Mouse (Mus musculus) limb, embryonic 13.5 days (tissue): ENCODE results near the gene Cct7. TPM values are rescaled to one million over a fixed set of nuclear protein-coding genes. Genes with fewer than 3 reads are reported as not detected.
A peak's percentile ranks its signal among the peaks of the same experiment; 100 is the strongest.

ENCODE experiments used
- ATAC-seq: fragments of 200-750 bp; cut with Nextera tagmentation; 2 replicates; pipeline ENCODE4 v1.8.0; 2017; ENCODE audit warnings: low read depth, moderate number of reproducible peaks, moderate TSS enrichment; ENCODE audit not compliant: low FRiP score
- H3K27ac ChIP-seq: fragments of 300-500 bp; sonication (generic); 2 replicates; pipeline ENCODE4 v1.5.1; 2015; ENCODE audit warnings: inconsistent platforms, mild to moderate bottlenecking, moderate library complexity
- H3K27me3 ChIP-seq: fragments of 300-500 bp; sonication (generic); 2 replicates; pipeline ENCODE4 v1.6.1; 2015; ENCODE audit warnings: mild to moderate bottlenecking, inconsistent platforms
- H3K36me3 ChIP-seq: fragments of 300-500 bp; sonication (generic); 2 replicates; pipeline ENCODE4 v1.6.1; 2015; ENCODE audit warnings: inconsistent platforms, mild to moderate bottlenecking, moderate library complexity
- H3K4me1 ChIP-seq: fragments of 300-500 bp; sonication (generic); 2 replicates; pipeline ENCODE4 v1.6.1; 2015; ENCODE audit warnings: inconsistent platforms
- H3K4me2 ChIP-seq: fragments of 300-500 bp; sonication (generic); replicated peaks from 2 replicates; pipeline ENCODE4 v1.6.1; 2015; ENCODE audit warnings: inconsistent platforms, mild to moderate bottlenecking, moderate library complexity
- H3K4me3 ChIP-seq: fragments of 300-500 bp; sonication (generic); 2 replicates; pipeline ENCODE4 v1.5.1; 2015; ENCODE audit warnings: moderate library complexity, mild to moderate bottlenecking, inconsistent platforms
- H3K9ac ChIP-seq: fragments of 300-500 bp; sonication (generic); 2 replicates; pipeline ENCODE4 v1.6.1; 2015; ENCODE audit warnings: mild to moderate bottlenecking, inconsistent platforms
- H3K9me3 ChIP-seq: fragments of 300-500 bp; sonication (generic); 2 replicates; pipeline ENCODE4 v1.6.1; 2016; ENCODE audit warnings: inconsistent platforms
- WGBS: fragments of 180-500 bp; shearing (Covaris S2); methylation state at CpG from one replicate; pipeline ENCODE4 v1.1.7; 2015; 5-methylcytosine and 5-hydroxymethylcytosine counted together
- polyA plus RNA-seq: library from polyadenylated mRNA; unstranded; fragments of >200 nt; fragmentation: Nextera tagmentation; extraction: Ambion mirVana; gene quantifications from 2 replicates; pipeline ENCODE4 v1.2.1, GENCODE M21; 2015

The Cct7 gene
- polyA plus RNA-seq, result 493 and 494 TPM in 2 replicates

DNA sequence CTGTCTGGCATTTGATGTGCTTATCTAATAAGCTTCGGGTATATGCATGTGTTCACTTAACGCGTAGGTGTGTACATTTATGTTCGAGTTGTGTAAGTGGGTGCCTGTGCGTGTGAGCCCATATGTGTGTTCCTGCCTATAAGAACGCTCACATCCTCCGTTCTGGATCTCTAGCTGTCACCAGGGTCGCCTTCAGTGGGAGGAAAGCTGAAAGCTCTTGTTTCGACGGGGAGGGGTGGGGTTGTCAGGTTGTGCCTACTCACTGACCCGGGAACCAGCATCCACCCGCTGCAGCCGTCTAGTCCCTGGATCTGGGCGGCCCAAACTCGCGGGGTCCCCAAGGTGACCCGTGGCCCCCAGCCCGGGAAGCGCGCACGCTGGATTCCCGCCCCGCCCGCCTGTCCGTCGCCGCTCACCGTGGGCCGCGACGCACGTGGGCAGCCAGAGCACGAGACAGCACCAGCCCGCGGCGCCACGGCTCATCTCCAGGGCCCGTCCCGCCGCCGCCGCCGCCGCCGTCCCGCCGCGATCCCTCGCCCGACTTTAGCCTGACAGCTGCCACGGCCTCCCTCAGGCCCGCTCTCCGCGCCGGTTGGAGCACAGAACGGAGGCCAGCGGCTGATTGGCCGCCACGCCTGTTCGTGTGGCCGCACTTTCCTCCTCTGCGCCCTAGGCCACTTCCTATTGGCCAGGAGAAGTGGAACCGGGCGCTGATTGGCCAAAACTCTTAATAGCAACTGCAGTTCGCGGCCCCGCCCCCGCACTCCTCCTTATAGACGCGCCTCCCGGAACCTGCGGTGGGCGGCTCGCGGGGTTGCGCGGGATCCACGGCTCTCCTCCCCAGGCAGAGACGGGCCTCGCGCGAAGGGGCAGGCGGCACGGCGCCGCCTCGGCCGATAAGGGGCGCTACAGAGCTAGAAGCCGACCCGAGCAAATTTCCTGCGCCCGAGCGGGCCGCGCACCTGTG, at the start of gene Cct7:
Gene Cct7 (plus strand): TSS at position 818 of the 967 bp plus-strand sequence.
- Histone ChIP-seq H3K4me3 (peak within 1 kb of the TSS; percentile 80), H3K4me1 (peaks cover 36% of the 10 kb centered on the region), H3K27ac (peak within 1 kb of the TSS; percentile 97), H3K27me3 (no peaks in the 10 kb centered on the region), H3K9me3 (no peaks in the 10 kb centered on the region), H3K9ac (peak within 1 kb of the TSS; percentile 96), H3K36me3 (peaks cover 13% of the 10 kb centered on the region), H3K4me2 (peak within 1 kb of the TSS; percentile 94)
- WGBS, result 3% methylated on average over 95 of the region's 96 CpGs
- peak; percentile 94 for ATAC-seq

DNA sequence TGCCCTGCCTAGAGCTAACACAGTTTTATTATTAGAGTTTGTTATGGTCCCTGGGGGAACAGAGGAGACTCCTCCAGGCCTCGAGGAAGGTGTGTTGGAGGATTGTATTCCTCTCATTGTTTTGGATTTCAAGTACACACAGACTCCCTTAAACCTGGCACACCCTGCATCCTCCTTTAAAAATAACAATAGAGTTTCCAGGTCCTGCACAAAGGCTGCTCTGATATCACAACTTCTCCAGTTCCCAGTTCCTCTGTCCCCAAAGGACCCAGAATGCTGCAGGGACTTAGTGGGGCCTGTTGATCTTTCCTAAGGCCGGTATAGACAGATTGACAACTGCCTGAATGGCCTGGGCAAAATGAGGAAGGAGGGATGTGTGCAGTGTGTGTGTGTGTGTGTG, 48.7 kb upstream of the Cct7 start:
- Histone ChIP-seq H3K9me3 (no peaks in the 10 kb centered on the region), H3K27ac (no peak overlapping the region), H3K36me3 (no peaks in the 10 kb centered on the region), H3K27me3 (peaks cover 31% of the 10 kb centered on the region), H3K4me3 (no peak overlapping the region), H3K9ac (no peak overlapping the region), H3K4me1 (no peaks in the 10 kb centered on the region), H3K4me2 (no peak overlapping the region)
- no peak for ATAC-seq
- 52% methylated on average over 2 of the region's 2 CpGs for WGBS

GRCm38 (mm10) chr6:85403039-85403438, 48.3 kb upstream of the Cct7 start:
- WGBS, result 83% methylated on average over 10 of the region's 10 CpGs
- Histone ChIP-seq H3K27me3 (peaks cover 36% of the 10 kb centered on the region), H3K9me3 (no peaks in the 10 kb centered on the region), H3K4me2 (no peak overlapping the region), H3K4me1 (no peaks in the 10 kb centered on the region), H3K9ac (no peak overlapping the region), H3K27ac (no peak overlapping the region), H3K4me3 (no peak overlapping the region), H3K36me3 (no peaks in the 10 kb centered on the region)
- ATAC-seq, result no peak

GRCm38 (mm10) chr6:85409003-85409402, 42.3 kb upstream of the Cct7 start:
- peak overlapping the region; percentile 25 for H3K4me3 ChIP-seq
- H3K36me3 ChIP-seq, result no peaks in the 10 kb centered on the region
- ATAC-seq, result no peak
- peaks cover 7% of the 10 kb centered on the region; the same call in 1 of the 2 replicates for H3K4me1 ChIP-seq
- H3K27me3 ChIP-seq, result peaks cover 62% of the 10 kb centered on the region
- H3K4me2 ChIP-seq, result peak overlapping the region; percentile 50
- H3K9ac ChIP-seq, result peak overlapping the region; percentile 46
- no peaks in the 10 kb centered on the region for H3K9me3 ChIP-seq
- WGBS, result 3% methylated on average over 31 of the region's 31 CpGs
- H3K27ac ChIP-seq, result no peak overlapping the region

DNA sequence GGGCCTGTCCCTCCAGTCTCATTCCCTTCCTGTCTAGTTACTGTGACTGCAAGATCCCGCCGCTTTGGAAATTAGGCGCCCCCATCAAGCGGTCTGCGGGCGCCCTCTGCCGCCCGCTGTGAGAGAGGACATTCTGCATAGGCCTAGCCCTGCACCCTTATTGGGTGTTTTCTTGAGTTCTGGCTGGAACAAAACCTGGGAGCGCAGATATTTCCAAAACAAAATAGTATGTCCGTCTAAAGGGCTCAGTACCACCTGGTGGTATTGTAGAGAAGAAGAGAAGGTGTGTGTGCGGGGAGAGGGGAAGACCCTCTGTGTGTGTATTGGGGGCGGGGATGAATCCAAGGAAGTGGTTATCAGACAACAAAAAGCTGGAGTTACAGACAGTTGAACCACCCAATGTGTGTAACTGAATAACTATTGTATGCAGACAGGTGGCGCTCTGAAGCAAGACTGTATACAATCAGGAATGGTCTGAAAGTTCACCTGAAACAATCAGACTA, 40.5 kb upstream of the Cct7 start:
- Histone ChIP-seq H3K4me3 (no peak overlapping the region), H3K36me3 (no peaks in the 10 kb centered on the region), H3K4me1 (peaks cover 7% of the 10 kb centered on the region; the same call in 1 of the 2 replicates), H3K27me3 (peaks cover 50% of the 10 kb centered on the region), H3K9ac (no peak overlapping the region), H3K27ac (no peak overlapping the region), H3K9me3 (no peaks in the 10 kb centered on the region), H3K4me2 (no peak overlapping the region)
- 11% methylated on average over 13 of the region's 13 CpGs for WGBS
- ATAC-seq, result peak; percentile 81

DNA sequence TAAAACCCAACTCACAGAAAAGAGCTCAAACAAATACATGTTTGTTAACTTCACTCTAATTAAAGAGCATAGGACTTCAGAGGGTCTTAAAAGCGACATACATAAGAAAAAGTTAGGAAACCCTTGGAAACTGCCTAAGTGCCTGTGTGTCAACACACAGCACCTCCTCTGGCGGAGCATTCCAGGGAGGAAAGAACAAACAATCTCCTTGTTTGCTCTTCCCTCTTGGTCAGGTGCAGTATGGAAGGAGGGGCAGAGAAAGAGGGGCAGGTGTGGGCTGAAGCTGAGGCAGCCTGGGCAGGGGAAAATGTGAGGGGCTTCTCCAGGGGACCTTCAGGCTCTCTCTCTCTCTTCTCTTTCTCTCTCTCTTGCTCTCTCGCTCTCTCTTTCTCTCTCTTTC, 35.5 kb upstream of the Cct7 start:
- Histone ChIP-seq H3K9me3 (no peaks in the 10 kb centered on the region), H3K4me3 (no peak overlapping the region), H3K9ac (no peak overlapping the region), H3K27ac (no peak overlapping the region), H3K4me1 (no peaks in the 10 kb centered on the region), H3K27me3 (peaks cover 14% of the 10 kb centered on the region; the same call in 1 of the 2 replicates), H3K36me3 (no peaks in the 10 kb centered on the region), H3K4me2 (no peak overlapping the region)
- ATAC-seq, result no peak
- WGBS, result 41% methylated on average over 3 of the region's 3 CpGs

GRCm38 (mm10) chr6:85419150-85419549, 32.2 kb upstream of the Cct7 start:
- Histone ChIP-seq H3K4me3 (no peak overlapping the region), H3K27me3 (peaks cover 40% of the 10 kb centered on the region), H3K27ac (no peak overlapping the region), H3K9ac (no peak overlapping the region), H3K4me1 (peaks cover 8% of the 10 kb centered on the region), H3K4me2 (no peak overlapping the region), H3K9me3 (no peaks in the 10 kb centered on the region), H3K36me3 (no peaks in the 10 kb centered on the region)
- 86% methylated on average over 2 of the region's 2 CpGs for WGBS
- ATAC-seq, result no peak

DNA sequence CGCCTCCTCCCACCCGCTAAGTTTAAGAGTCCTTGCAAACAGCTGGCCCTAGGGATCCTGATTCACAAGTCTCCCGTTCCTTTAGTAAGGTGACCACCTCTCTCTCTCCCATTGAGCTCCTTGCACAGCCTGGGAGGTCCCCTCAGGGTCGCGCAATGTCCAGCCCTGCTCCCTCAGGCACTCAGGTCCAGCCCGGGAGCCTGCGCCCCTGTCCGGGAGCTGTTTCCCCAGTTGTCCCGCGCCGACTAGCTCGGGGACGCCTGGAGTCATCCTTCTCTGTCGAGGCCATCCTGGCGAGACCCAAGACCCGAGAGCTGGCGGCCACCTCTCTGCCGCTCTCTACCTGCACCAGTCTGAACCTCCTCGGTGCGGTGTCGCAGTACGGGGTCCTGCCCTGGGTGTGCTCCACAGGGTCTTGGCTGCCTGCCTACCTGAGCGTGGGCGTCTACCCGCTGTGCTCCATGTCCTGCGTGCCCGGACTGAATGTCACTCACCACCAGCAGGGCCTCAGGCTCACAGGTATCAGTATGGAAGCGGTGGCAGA, 27.4 kb upstream of the Cct7 start, which contains the start of gene Noto:
Gene Noto (plus strand): TSS at position 51 of the 544 bp plus-strand sequence.
- peak within 1 kb of the TSS; percentile 7; the same call in 1 of the 2 replicates for H3K4me3 ChIP-seq
- no peaks in the 10 kb centered on the region for H3K36me3 ChIP-seq
- 11% methylated on average over 28 of the region's 28 CpGs for WGBS
- ATAC-seq, result no peak
- no peaks in the 10 kb centered on the region for H3K9me3 ChIP-seq
- no peak within 1 kb of the TSS for H3K9ac ChIP-seq
- H3K27me3 ChIP-seq, result peaks cover 60% of the 10 kb centered on the region
- peaks cover 8% of the 10 kb centered on the region for H3K4me1 ChIP-seq
- no peak within 1 kb of the TSS for H3K27ac ChIP-seq
- peak within 1 kb of the TSS; percentile 41 for H3K4me2 ChIP-seq

GRCm38 (mm10) chr6:85431274-85431841, 20.0 kb upstream of the Cct7 start:
- WGBS, result 45% methylated on average over 8 of the region's 8 CpGs
- H3K9ac ChIP-seq, result peak overlapping the region; percentile 84
- peak overlapping the region; percentile 81 for H3K4me2 ChIP-seq
- H3K27me3 ChIP-seq, result peaks cover 15% of the 10 kb centered on the region
- H3K9me3 ChIP-seq, result no peaks in the 10 kb centered on the region
- H3K4me3 ChIP-seq, result peak overlapping the region; percentile 90
- peaks cover 6% of the 10 kb centered on the region for H3K4me1 ChIP-seq
- no peak overlapping the region for H3K27ac ChIP-seq
- ATAC-seq, result peak; percentile 68; the same call in 1 of the 2 replicates
- H3K36me3 ChIP-seq, result no peaks in the 10 kb centered on the region

DNA sequence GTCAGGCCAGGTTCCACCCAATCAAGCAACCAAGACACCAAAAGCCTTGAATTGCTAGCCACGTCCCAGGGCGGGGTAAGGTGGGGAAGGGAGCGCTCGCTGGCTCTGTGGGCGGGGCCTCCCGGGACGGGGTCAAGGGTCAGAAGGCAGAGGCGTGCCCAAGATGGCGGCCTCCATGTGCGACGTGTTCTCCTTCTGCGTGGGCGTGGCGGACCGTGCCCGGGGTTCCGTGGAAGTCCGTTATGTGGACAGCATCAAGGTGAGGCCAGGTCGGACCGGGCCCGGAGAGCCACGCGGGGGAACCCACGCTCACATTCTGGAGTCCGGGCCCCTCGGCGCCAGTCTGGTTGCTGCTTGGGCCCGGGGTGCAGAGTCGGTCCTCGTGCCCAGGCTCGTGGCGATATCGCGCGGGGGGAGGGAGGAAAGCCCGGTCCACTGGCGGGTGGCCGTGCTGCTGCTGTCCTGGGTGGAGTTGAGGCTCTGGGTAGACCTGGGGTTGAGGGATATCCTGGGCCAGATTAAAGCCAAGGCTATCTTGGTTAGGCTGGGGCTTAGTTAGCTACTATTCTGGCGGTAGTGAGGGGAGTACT, 19.4 kb upstream of the Cct7 start, which contains the start of gene Smyd5:
Gene Smyd5 (plus strand): TSS at position 148 of the 590 bp plus-strand sequence.
- H3K27ac ChIP-seq, result no peak within 1 kb of the TSS

DNA sequence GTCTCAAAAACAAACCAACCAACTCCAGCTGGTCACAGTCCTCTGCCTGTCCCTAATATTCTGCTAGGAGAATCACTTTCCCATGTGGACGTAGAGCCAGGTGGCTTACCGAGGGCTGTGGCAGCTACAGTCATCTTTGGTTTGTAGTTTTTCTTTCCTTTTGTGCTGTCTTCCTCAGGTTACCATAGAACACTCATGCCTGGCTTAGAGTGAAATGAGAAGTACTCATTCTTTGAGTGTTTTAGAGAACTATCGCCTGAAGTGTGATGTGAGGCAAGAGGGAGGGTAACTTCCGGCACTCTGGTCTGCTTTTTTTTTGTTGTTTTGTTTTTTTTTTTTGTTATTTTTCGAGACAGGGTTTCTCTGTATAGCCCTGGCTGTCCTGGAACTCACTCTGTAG, 17.4 kb upstream of the Cct7 start:
- peaks cover 6% of the 10 kb centered on the region for H3K4me1 ChIP-seq
- WGBS, result 87% methylated on average over 5 of the region's 5 CpGs

More for the DNA sequence above, 19.4 kb upstream of the Cct7 start, which contains the start of gene Smyd5:
- peak within 1 kb of the TSS; percentile 90 for H3K4me3 ChIP-seq
- H3K4me2 ChIP-seq, result peak within 1 kb of the TSS; percentile 81
- peaks cover 6% of the 10 kb centered on the region for H3K4me1 ChIP-seq
- no peaks in the 10 kb centered on the region for H3K36me3 ChIP-seq
- ATAC-seq, result peak; percentile 91
- peak within 1 kb of the TSS; percentile 84 for H3K9ac ChIP-seq
- under 1% methylated on average over 39 of the region's 39 CpGs for WGBS
- H3K27me3 ChIP-seq, result peaks cover 11% of the 10 kb centered on the region
- H3K9me3 ChIP-seq, result no peaks in the 10 kb centered on the region

More for the DNA sequence above, 17.4 kb upstream of the Cct7 start:
- Histone ChIP-seq H3K27me3 (no peaks in the 10 kb centered on the region), H3K9ac (no peak overlapping the region), H3K4me2 (no peak overlapping the region), H3K9me3 (no peaks in the 10 kb centered on the region), H3K4me3 (no peak overlapping the region), H3K27ac (no peak overlapping the region), H3K36me3 (peaks cover 10% of the 10 kb centered on the region)
- ATAC-seq, result no peak
